Mouse (Mus musculus) heart, adult 11 months (tissue): ENCODE results near the gene Amigo1.

Experiments used
- DNase-seq: peaks from one replicate; pipeline ENCODE4 v3.0.0; 2022

Amigo1 gene

GRCm38 (mm10) chr3:108184742-108185141 is 1.4 kb upstream of the Amigo1 start:
- no peak for DNase-seq

DNA sequence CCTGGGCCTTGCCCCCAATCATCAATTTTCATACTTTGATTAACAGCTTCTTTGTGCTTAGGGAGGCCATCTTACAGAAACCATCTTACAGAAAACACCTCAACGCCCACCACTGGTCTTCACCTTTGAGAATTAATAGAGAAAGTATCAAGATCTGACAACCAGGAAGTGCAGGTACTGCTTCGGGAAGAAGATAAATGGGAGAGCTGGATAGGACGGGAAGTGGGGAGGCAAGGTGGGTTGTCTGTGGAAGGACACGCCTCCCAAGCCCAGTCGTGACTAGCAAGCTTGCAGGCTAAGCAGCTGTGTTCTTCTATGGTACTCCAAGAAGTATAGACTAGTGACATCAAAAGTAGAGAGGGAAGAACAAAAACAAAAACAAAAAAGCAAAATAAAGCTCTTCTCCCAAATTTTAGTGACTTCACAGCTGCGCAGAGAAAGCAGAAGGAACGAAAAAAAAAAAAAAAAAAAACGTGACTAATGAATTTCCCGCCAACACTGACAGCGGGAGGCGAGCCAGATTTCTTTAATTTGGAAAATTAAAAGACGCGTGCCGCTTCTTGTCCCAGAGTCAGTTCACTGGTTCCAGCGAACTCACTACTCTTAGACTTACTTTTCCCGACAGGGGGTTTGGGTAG is 556 bp upstream of the Amigo1 start:
- peak; percentile 84 for DNase-seq

DNA sequence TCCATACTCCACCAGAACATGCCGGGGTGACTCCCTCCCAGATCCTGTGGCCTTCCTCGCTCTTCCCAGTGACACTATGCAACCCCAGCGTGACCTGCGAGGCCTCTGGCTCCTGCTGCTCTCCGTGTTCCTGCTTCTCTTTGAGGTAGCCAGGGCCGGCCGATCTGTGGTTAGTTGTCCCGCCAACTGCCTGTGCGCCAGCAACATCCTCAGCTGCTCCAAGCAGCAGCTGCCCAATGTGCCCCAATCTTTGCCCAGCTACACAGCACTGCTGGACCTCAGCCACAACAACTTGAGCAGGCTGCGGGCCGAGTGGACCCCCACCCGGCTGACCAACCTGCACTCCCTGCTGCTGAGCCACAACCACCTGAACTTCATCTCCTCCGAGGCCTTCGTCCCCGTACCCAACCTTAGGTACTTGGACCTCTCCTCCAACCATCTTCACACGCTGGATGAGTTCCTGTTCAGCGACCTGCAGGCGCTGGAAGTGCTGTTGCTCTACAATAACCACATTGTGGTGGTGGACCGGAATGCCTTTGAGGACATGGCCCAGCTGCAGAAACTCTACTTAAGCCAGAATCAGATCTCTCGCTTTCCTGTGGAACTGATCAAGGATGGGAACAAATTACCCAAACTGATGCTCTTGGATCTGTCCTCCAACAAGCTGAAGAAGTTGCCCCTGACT is 1.1 kb downstream of the Amigo1 start:
- DNase-seq: peak; percentile 88

- peak; percentile 87 for DNase-seq
Measured at GRCm38 (mm10) chr3:108188716-108189490, 2.8 kb downstream of the Amigo1 start.

- peak; percentile 86 for DNase-seq
Measured at GRCm38 (mm10) chr3:108189897-108190296, 3.8 kb downstream of the Amigo1 start.

- DNase-seq: peak; percentile 89
Measured at GRCm38 (mm10) chr3:108193686-108194085, 7.6 kb downstream of the Amigo1 start.

GRCm38 (mm10) chr3:108195287-108195686 is 9.2 kb downstream of the Amigo1 start:
- DNase-seq: no peak

- DNase-seq: peak; percentile 93
Measured at GRCm38 (mm10) chr3:108195941-108196590, 9.9 kb downstream of the Amigo1 start.

DNA sequence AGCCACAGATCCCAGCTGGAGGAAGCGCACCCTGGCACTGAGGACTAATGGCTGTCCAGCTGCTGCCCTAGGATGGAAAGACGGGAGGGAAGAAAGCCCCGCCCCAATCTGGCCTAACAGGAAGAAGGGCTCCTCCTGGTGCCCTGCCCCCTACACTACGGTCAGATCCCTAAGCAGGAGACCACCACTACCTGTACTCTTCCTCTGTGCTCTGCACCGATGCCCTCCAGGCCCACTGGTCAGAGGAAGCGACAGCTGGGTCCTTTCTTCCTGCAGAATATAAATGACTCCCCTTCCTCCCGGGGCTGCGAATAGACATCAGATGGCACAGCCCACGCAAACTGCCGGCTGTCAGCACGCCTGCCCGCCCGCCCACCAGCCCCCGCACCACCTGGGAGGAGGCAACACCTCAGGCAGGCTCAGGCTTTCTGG is 10.9 kb downstream of the Amigo1 start:
- peak; percentile 95 for DNase-seq

DNA sequence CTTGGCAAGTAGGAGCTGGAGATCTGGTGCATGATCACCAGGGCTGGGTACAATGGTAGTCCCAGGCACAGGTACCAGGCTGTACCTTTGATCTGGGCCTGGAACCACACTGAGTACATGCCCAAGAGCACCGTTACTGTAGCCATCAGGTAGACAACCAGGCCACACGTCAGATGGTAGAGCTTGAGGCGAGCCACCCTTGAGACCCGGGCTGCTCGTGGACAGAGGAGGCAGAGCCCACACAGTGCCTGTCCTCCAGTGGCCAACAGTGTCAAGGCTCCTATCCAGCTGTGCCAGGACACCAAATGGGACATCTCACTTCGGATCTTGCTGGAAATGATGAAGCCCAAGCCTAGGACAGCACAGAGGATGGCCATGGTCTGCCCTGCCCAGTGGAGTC is 13.1 kb downstream of the Amigo1 start:
- peak; percentile 91 for DNase-seq

- DNase-seq: peak; percentile 100
Measured at GRCm38 (mm10) chr3:108200329-108201323, 14.5 kb downstream of the Amigo1 start, which contains the start of gene Cyb561d1. Gene Cyb561d1, minus strand, starts transcription at chr3:108201212.

DNA sequence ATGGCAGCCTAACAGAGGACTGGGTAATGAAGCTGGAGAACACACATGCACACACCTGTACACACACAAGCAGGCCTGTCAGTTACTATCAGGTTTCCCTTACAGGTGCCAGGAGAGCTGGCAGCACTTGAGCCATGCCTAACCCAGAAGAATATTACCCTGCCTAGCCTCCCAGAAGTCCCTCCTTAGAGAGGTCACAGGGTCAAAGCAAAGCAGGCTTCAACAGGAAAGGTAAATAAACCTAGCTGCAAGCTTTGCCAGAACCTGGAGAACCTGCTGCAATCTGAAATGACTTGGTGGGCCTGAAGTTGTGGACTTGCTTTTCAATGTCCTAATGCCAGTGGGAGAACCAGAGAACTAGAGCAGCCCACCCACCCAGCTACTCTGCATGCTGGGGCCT is 16.4 kb downstream of the Amigo1 start:
- DNase-seq: no peak

- DNase-seq: peak; percentile 91
Measured at GRCm38 (mm10) chr3:108203212-108203611, 17.1 kb downstream of the Amigo1 start.

GRCm38 (mm10) chr3:108203621-108204325 is 17.6 kb downstream of the Amigo1 start:
- DNase-seq: peak; percentile 95

- DNase-seq: peak; percentile 92
Measured at GRCm38 (mm10) chr3:108204470-108204869, 18.3 kb downstream of the Amigo1 start.

- peak; percentile 84 for DNase-seq
Measured at GRCm38 (mm10) chr3:108205601-108206000, 19.5 kb downstream of the Amigo1 start.

GRCm38 (mm10) chr3:108206731-108207375 is 20.7 kb downstream of the Amigo1 start:
- peak; percentile 91 for DNase-seq

- DNase-seq: peak; percentile 89
Measured at GRCm38 (mm10) chr3:108209001-108209400, 22.9 kb downstream of the Amigo1 start.

GRCm38 (mm10) chr3:108209536-108209935 is 23.4 kb downstream of the Amigo1 start:
- no peak for DNase-seq

DNA sequence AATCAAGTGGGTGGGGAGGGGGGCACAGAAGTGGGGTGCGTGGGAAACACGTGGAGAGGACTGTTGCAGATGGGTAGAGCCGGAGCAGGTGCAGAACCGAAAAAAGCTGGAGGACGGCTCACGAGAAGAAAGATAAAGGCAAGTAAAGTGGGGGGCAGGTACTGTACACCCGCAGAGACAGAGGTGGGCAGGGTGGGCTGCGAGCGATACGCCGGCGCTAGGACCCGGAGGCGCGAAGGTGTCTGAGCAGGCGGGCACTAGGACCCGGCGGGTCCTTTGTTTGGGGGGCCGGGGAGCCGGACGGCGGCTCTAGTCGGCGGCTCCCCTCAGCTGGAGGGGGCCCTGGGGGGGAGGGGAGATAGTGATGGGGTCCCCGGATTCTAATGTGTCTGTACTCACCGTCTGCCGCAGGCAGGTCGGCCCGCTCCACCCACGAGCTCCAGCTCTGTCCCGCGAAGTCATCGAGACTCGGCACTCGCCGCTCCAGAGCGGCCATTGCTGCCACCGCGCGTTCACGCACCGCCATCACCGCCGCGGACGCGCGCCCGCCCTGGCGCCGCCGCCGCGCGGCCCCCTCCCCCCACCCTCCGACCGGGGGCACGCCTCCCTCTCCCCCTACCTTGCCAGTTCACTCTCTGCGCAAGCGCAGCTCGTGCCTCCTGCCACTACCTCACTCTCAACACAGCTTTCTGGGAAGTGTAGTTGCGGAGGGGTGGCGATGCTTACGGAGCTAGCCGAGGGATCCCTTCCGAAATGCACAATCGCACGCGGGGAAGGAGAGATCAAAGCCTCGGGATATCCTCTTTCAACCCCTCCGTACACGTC is 24.0 kb downstream of the Amigo1 start:
- DNase-seq: peak; percentile 100
